Comparison of ENCODE assay signal across 27 mouse cellular contexts in the genomic region with DNA sequence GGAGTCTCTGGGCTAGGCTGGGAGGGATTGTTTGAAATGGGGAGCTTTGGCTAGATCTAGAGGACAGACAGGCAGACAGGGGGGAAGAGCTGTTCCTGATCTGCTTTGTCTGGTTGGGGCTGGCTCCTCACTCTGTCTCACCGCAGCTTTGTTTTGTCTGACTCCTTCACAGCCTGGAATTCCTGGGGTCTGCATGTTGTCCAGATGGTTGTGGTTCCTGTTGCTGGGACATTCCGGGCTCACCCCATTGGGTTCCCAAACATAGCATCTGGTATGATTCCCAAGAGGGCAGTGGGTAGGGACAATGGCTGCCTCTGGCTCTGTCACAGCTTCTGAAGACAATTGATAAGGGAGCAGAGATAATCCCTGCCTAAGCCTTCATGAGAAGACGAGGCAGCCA.
DNase-seq lines count a peak whose midpoint lies in the region; ATAC-seq and TF ChIP-seq lines count a peak whose summit lies in the region.
"Had no signal": no experiment of that assay in that cellular context is flagged by ENCODE, and none has a peak within 500 bp of the region (broad histone marks: within the 10 kb centered on the region; RNA-seq: fewer than 3 reads in every experiment).

No protein-coding gene starts in this region.

- intact Hi-C loops in heart, postnatal 25 days (cut with DNase I) = no loop called here

- 0 out of 2 replicates have a peak, but pooled peaks cover 7% of the 10 kb centered on the region for H3K27me3 ChIP-seq in heart, embryonic 10.5 days (ENCODE audit: insufficient read depth, poor library complexity, severe bottlenecking)
- no peaks in the 10 kb centered on the region for H3K27me3 ChIP-seq in C2C12 (ENCODE audit: control insufficient read depth, insufficient read depth, insufficient read length)
- H3K27me3 ChIP-seq in Patski = no peaks in the 10 kb centered on the region
- H3K27me3 ChIP-seq: embryonic facial prominence, embryonic 13.5 days; forebrain, embryonic 13.5 days; heart, embryonic 15.5 days had no signal

- no peak for TF ChIP-seq POLR2A in embryonic fibroblast, embryonic 13.5 days (IDR thresholded peaks at IDR 0.05; ENCODE audit: low read depth, low read length)

- peak; percentile 44 for ATAC-seq in Patski
- ATAC-seq: CD4-positive, CD25-positive, alpha-beta regulatory T cell, adult 4 months; forebrain, embryonic 13.5 days; forebrain, embryonic 16.5 days; hindbrain, postnatal 0 days; inflammation-experienced regulatory T-cells, adult 6 months; intestine, embryonic 16.5 days had no signal

- in situ Hi-C loops in Patski (cut with MboI; ENCODE audit: low pct_unique_long_range_greater_than_20kb) = no loop called here

- peak; percentile 64 for DNase-seq in heart, embryonic 10.5 days (ENCODE audit: low spot score)
- DNase-seq in heart, postnatal 25 days (ENCODE audit: low spot score) = no peak
- DNase-seq in Patski (ENCODE audit: low read depth, low spot score) = no peak
- DNase-seq in right cerebral cortex, postnatal 25 days = no peak
- DNase-seq in lung, postnatal 25 days (ENCODE audit: low spot score) = no peak
- DNase-seq: adrenal gland, postnatal 10 days; adrenal gland, postnatal 36 days; B cell, adult 2 months; cerebellum, adult 18-20 months; cerebellum, adult 9-10 months; cerebellum, postnatal 14 days; gastrocnemius, postnatal 25 days; heart, adult 2 months; heart, postnatal 4 days had no signal

- H3K4me3 ChIP-seq in heart, embryonic 10.5 days = no peak overlapping the region
- no peak overlapping the region for H3K4me3 ChIP-seq in C2C12 (ENCODE audit: insufficient read depth, poor library complexity, severe bottlenecking)
- H3K4me3 ChIP-seq in embryonic fibroblast, embryonic 13.5 days (ENCODE audit: insufficient read depth, low read length) = no peak overlapping the region
- H3K4me3 ChIP-seq: embryonic facial prominence, embryonic 13.5 days; forebrain, embryonic 10.5 days; forebrain, embryonic 13.5 days; heart, adult 2 months; heart, embryonic 12.5 days; heart, embryonic 15.5 days had no signal

- H3K9me3 ChIP-seq in heart, embryonic 10.5 days = no peaks in the 10 kb centered on the region
- H3K9me3 ChIP-seq: embryonic facial prominence, embryonic 13.5 days; forebrain, embryonic 10.5 days; forebrain, embryonic 13.5 days; heart, embryonic 12.5 days; heart, embryonic 15.5 days had no signal

- WGBS in heart, embryonic 10.5 days = 29% methylated on average over 3 of the region's 3 CpGs

- TF ChIP-seq CTCF in C2C12 (IDR thresholded peaks at IDR 0.05; ENCODE audit: control insufficient read depth, insufficient read depth, insufficient read length) (no peak), Patski (IDR thresholded peaks at IDR 0.05) (no peak)
- TF ChIP-seq CTCF in embryonic fibroblast, embryonic 13.5 days (IDR thresholded peaks at IDR 0.05; ENCODE audit: borderline replicate concordance, insufficient read depth, low read length) = no peak

- no peaks in the 10 kb centered on the region for H3K79me3 ChIP-seq in C2C12 (ENCODE audit: low read depth)

- POLR2A ChIA-PET in Patski (lab: Charles Lee) = no interaction called here

- no peaks in the 10 kb centered on the region for H3K36me3 ChIP-seq in heart, embryonic 10.5 days
- no peaks in the 10 kb centered on the region for H3K36me3 ChIP-seq in C2C12 (ENCODE audit: control insufficient read depth, insufficient read depth)
- H3K36me3 ChIP-seq: embryonic facial prominence, embryonic 13.5 days; forebrain, embryonic 10.5 days; heart, embryonic 12.5 days; heart, embryonic 15.5 days had no signal

- H3K79me2 ChIP-seq in C2C12 (ENCODE audit: control insufficient read depth, insufficient read depth) = no peaks in the 10 kb centered on the region

- no peak overlapping the region for H3ac ChIP-seq in C2C12 (ENCODE audit: control insufficient read depth, insufficient read length, low read depth)

- CTCF ChIA-PET in Patski (lab: Charles Lee) = interaction anchor here (1.3 to 2.0 kb wide), 2 partner anchors 15 to 35 kb away, joined by 3 to 4 read pairs; no protein-coding TSS in a partner anchor

- H3K27ac ChIP-seq in heart, embryonic 10.5 days = no peak overlapping the region
- H3K27ac ChIP-seq in embryonic fibroblast, embryonic 13.5 days (ENCODE audit: insufficient read depth, low read length) = peak overlapping the region; percentile 41; the same call in 1 of the 2 replicates
- H3K27ac ChIP-seq: embryonic facial prominence, embryonic 13.5 days; forebrain, embryonic 10.5 days; forebrain, embryonic 13.5 days; heart, adult 2 months; heart, embryonic 15.5 days; hindbrain, embryonic 14.5 days; hindbrain, postnatal 0 days had no signal

- peaks cover 14% of the 10 kb centered on the region for H3K4me1 ChIP-seq in heart, embryonic 10.5 days
- H3K4me1 ChIP-seq in embryonic fibroblast, embryonic 13.5 days (ENCODE audit: control insufficient read depth, insufficient read depth, low read length) = peaks cover 10% of the 10 kb centered on the region
- H3K4me1 ChIP-seq: forebrain, embryonic 10.5 days; forebrain, embryonic 13.5 days had no signal

TF ChIP-seq in C2C12, 6 proteins besides CTCF, POLR2A, EP300 and RAD21:
- TF ChIP-seq USF1 (IDR thresholded peaks at IDR 0.05; ENCODE audit: low read depth) = no peak
- TF ChIP-seq MYOD1 (IDR thresholded peaks at IDR 0.05; ENCODE audit: control insufficient read depth, insufficient read length, low read depth) = peak; percentile 31
TF ChIP-seq in C2C12: peak in this region for 1.
